Mouse (Mus musculus) left cerebral cortex, postnatal 4 days (tissue): Measurements from ENCODE around the gene Tes3-ps. TPM values are rescaled to one million over a fixed set of nuclear protein-coding genes. Genes with fewer than 3 reads are reported as not detected.
A peak's percentile ranks its signal among the peaks of the same experiment; 100 is the strongest.

Experiments
- DNase-seq: peaks from one replicate; pipeline ENCODE4 v3.0.0-alpha.2; 2022
- intact Hi-C: fragments of 180-260 bp; cut with DNase I; formaldehyde crosslinking; loops from one replicate; pipeline ENCODE4 v1.15.1; 2025
- total RNA-seq, 2 experiments: library from RNA; stranded (reverse); gene quantifications; 2 replicates each; pipeline ENCODE4 v1.2.3; 2021

Tes3-ps gene
- 1 to 10 TPM; 2.4 to 2.8 TPM for total RNA-seq

GRCm38 (mm10) chr13:49492376-49493368 lies at the start of gene Tes3-ps:
TSS of gene Tes3-ps (plus strand) at chr13:49493318.
- intact Hi-C loops: no loop called here
- no peak for DNase-seq

DNA sequence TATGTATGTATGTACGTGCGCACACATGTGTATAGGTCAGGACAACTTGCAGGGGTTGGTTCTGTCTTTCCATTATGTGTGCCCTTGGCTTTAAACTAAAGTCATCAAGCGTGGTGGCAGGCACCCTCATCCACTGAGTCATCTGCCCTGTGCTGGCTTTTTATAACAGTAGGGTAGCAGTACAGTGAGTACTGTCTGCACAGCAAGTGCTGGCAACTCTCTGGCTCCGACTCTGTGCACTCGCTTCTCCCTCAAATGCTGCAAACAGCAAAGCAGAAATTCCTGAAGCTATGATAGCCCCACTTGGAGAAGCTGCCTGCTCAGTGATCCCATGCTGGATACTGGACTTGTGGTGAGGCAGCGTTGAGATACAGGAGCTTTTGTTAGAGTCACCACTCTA lies 48.7 kb upstream of the Tes3-ps start:
- intact Hi-C loops: no loop called here
- DNase-seq: no peak

- intact Hi-C loops: loop anchor here (5.0 kb wide), 1 partner anchor 198 kb away; no protein-coding TSS in a partner anchor
- peak; percentile 85 for DNase-seq
These were observed 43.8 kb upstream of the Tes3-ps start for GRCm38 (mm10) chr13:49449318-49449749.

DNA sequence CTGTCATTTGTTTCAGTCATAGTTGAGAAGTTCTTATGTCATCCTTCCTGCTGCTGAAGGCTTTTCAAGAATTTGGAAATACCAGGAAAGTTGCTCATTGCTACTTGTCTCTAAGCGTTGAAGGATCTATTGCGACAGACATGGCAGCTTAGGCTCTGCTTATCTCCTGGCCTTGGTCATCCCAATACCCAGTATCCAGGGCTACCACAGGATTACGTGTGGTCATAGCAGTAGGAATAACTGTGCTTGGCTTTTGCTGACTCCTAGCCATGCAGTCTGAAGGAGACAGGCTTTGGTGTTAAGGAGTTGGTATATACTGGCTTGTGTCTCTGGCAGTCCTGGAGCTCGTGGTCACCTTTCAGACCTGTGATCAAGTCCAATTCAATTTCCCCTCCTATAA lies 32.8 kb upstream of the Tes3-ps start:
- DNase-seq: no peak
- intact Hi-C loops: no loop called here

- intact Hi-C loops: no loop called here
- DNase-seq: no peak
These were observed 32.3 kb upstream of the Tes3-ps start for GRCm38 (mm10) chr13:49460692-49461414.

- intact Hi-C loops: no loop called here
These were observed 31.5 kb upstream of the Tes3-ps start for GRCm38 (mm10) chr13:49461458-49462132.

DNA sequence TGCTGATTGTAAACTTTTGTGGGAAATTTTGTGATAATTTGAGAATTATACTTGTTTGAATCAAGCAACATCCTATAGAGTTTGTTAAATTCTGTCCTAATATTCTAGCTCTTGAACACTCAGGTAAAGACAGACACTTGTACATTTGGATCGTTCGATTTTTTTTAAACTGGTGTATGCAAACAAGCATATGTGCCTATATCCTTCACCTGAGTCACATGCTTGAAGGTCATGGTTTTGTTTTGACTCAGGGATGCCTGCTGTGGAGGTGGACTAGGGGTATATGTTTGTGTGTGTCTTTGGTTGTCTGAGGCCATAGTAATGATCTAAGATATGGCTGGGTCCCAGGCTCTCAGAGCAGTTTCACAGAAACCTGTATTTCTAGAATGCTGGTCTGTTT lies 30.2 kb upstream of the Tes3-ps start:
- DNase-seq: no peak
- intact Hi-C loops: no loop called here

More at GRCm38 (mm10) chr13:49461458-49462132, 31.5 kb upstream of the Tes3-ps start:
- no peak for DNase-seq

- no peak for DNase-seq
- intact Hi-C loops: no loop called here
These were observed 27.2 kb upstream of the Tes3-ps start for GRCm38 (mm10) chr13:49465875-49466274.

DNA sequence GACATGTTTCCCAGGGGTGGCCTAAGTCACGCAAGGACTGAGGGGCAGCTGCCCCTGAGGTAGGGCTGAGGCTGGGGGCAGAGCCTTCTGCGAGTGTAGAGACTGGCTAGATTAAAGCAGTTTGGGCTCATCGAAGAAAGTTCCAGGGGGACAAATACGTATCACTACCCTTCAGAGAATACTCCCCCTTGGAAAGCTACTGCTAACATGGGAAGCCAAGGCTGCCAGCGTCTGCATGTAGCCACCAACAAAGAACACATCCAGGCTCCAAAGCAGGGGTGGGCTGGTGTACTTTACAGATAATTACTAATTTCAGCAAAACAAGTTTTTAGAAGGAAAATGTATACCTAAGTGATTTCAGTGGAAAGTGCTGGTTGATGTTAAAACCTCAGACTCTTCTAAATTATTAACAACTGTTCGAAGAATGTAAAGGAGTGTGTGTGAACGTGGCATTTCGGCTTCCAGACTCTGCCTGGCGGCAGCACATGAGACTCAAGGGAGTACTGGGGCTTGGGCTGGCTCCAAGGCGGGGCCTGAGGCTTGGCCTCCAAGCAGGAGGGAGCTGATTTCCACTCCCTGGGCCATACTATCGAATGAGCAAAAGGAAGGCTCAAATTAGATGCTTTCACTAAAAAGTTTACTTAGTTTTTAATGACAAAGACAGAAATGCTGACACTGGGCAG lies 26.6 kb upstream of the Tes3-ps start:
- DNase-seq: peak; percentile 71
- intact Hi-C loops: no loop called here

DNA sequence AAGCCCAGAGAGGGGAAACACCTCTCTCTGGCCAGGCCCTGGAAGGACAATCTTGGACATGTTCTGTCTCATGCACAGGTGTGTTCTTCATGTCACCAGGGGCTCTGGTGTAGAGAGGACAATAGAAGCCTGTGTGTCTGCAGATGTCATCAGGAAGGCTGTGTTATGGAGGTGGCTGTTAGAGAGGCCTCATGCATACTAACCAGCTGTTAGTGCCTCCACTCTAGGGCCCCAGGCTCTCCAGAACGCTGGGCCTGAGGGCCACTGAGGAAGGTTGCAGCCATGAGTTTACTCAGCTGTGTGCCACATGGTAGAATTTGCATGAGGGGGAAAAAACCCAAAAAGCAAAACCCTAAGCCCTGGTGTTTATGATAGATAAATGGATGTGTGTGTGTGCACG lies 25.5 kb upstream of the Tes3-ps start:
- no peak for DNase-seq

GRCm38 (mm10) chr13:49469002-49469401 lies 24.1 kb upstream of the Tes3-ps start:
- intact Hi-C loops: no loop called here
- DNase-seq: peak; percentile 60

More for the DNA sequence above, 25.5 kb upstream of the Tes3-ps start:
- intact Hi-C loops: no loop called here

GRCm38 (mm10) chr13:49470319-49470718 lies 22.8 kb upstream of the Tes3-ps start:
- intact Hi-C loops: no loop called here
- DNase-seq: no peak

- intact Hi-C loops: no loop called here
- peak; percentile 21 for DNase-seq
These were observed 22.3 kb upstream of the Tes3-ps start for GRCm38 (mm10) chr13:49470806-49471205.

- DNase-seq: no peak
- intact Hi-C loops: no loop called here
These were observed 21.0 kb upstream of the Tes3-ps start for GRCm38 (mm10) chr13:49471981-49472675.

- intact Hi-C loops: no loop called here
- DNase-seq: no peak
These were observed 20.5 kb upstream of the Tes3-ps start for GRCm38 (mm10) chr13:49472676-49473005.

DNA sequence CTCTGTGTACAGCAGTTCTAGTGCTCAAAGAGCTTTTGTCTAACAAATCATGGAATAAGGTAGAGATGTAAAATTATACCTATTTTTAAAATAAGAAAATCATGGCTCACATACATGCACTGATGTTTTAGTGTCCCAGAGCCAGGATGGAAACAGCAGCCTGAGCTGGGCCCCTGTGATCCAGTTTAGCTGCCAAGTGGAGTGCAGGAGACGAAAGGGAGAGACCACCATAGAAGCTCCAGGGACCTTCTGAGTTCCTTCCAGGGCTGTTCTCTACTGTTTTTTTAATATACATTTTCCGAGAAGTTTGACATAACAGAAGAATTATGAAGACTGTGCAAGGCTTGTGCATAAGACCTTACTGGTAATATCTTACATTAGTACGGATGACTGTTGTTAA lies 15.2 kb upstream of the Tes3-ps start:
- intact Hi-C loops: no loop called here
- DNase-seq: no peak

- DNase-seq: no peak
- intact Hi-C loops: no loop called here
These were observed 14.2 kb upstream of the Tes3-ps start for GRCm38 (mm10) chr13:49478851-49479374.

- DNase-seq: no peak
- intact Hi-C loops: no loop called here
These were observed 13.7 kb upstream of the Tes3-ps start for GRCm38 (mm10) chr13:49479399-49479798.

DNA sequence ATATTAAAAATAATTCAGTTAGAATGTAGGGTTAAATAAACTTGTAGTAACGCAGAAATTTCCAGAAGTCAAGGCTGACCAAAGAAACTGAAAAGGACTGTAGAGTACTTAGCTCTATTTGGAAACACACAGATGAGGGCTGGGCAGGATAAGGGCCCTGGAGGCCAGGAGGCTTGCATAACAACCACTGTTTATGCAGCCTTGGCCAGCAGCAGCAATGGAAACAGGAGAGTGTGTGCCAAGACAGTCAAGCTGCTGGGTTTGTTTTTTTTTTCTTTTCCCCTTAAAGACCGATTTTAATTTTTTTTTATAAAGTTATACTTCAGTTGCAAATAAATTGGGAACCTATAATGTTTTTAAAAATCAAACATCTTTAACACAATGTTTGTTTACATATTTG lies 13.1 kb upstream of the Tes3-ps start:
- DNase-seq: peak; percentile 64
- intact Hi-C loops: no loop called here

DNA sequence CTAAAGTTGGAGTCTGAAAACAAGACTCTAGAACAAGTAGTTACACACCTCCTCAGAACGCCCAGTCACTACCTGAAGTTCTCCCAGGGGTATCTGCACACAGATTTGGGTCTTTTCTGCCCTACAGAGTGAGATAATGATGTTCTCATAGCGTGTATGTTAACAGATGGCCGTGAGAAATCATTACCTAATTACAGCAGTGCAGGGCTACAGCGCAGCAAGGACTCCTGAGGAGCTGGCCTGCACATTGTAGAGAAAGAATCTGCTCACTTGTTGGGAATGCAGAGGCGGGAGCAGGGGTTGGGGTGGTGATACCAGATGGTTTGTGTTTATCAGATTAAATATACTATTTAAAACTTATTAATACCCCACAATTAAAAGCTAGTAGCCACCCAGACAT lies 12.6 kb upstream of the Tes3-ps start:
- intact Hi-C loops: no loop called here
- peak; percentile 32 for DNase-seq
